Mouse (Mus musculus): ENCODE results near the gene Tfam. TPM values are rescaled to one million over a fixed set of nuclear protein-coding genes. Genes with fewer than 3 reads are reported as not detected.

Tfam gene
- total RNA-seq, 2 experiments from 2014 or later: 71.2 to 72.0 TPM

Other genes with a start within 250 kb of the Tfam start
- 10 to 100 TPM; 21.8 to 22.7 TPM for gene Bicc1, start 78.6 kb downstream of the Tfam start, total RNA-seq (2021)
- 10 to 100 TPM; 18.9 to 27.0 TPM for gene Ube2d1, start 47.0 kb upstream of the Tfam start, total RNA-seq (2021)
- gene Cisd1, start 106.7 kb upstream of the Tfam start, total RNA-seq (2021): 100 to 1,000 TPM; 157 to 163 TPM
- 10 to 100 TPM; 17.5 to 20.5 TPM for gene Ipmk, start 109.5 kb upstream of the Tfam start, total RNA-seq (2021)